Mouse (Mus musculus): ENCODE results near the gene Fstl4. TPM values are rescaled to one million over a fixed set of nuclear protein-coding genes. Genes with fewer than 3 reads are reported as not detected.

The Fstl4 gene
- not detected for polyA plus RNA-seq (2017; shearing (Covaris generic))

GRCm38 (mm10) chr11:52764461-52764893 is at the start of gene Fstl4:
TSS of gene Fstl4 (plus strand) at chr11:52764634.
- no peak for ATAC-seq

DNA sequence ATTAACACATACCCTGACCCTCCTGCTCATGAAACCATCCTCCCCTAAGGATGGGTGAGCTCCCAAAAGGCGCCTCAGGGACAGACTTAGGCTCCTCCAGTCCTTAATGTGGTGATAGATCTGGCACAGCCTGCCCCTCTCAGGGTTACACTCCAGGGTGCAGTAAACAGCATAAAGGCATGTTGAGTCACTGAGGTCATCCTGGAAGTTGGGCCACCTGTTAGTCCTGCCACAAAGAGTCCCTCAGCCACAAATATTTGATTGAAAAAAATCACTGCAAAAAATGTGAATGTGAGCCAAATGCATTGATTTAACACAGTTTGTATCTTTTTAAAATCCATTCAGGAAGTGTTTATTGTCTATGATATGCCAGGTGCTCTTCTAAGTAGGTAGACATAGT is 45.9 kb upstream of the Fstl4 start:
- ATAC-seq = no peak

DNA sequence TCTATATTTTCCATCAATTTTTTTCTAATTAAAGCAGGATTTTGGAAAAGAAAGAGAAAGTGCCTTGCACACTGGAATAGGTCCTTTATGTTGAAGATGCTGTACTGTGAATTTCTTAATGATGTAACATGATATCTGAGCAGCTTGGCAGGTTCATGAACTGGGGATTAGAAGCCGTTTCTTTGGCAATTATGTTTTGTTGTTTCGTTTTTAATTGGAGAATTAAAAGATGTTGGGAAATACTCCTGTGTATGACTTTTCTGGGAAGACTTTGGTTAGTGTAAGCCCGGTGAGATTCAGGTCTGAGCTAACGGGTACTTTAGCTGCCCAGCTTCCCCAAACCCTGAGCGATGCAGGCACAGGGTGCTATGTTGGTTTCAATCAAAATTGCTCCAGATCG is 43.3 kb upstream of the Fstl4 start:
- no peak for ATAC-seq

GRCm38 (mm10) chr11:52722706-52723105 is 41.7 kb upstream of the Fstl4 start:
- no peak for ATAC-seq

- ATAC-seq = no peak
These were observed 38.4 kb upstream of the Fstl4 start for GRCm38 (mm10) chr11:52726001-52726400.

DNA sequence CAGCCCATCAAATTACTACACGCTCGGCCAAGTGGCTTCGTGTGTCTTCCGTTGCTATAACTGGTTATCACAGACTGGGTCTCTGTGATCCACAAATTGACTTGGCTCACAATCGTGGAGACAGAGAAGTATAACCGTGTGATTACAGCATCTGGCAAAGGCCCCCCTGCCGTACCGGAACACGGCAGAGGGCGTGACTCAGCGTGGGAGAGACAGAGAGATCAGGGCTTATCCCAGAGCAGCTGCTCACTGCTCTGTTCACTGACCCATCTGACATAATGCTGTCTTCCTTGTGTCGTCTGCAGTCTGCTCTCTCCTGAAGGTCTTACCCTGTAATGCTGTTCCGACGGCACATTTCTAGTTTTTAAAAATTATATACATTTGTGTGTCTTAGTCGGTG is 36.0 kb upstream of the Fstl4 start:
- no peak for ATAC-seq

GRCm38 (mm10) chr11:52729890-52730289 is 34.5 kb upstream of the Fstl4 start:
- ATAC-seq = no peak

- no peak for ATAC-seq
These were observed 32.5 kb upstream of the Fstl4 start for GRCm38 (mm10) chr11:52731979-52732378.

GRCm38 (mm10) chr11:52734493-52735195 is 29.8 kb upstream of the Fstl4 start:
- no peak for ATAC-seq

DNA sequence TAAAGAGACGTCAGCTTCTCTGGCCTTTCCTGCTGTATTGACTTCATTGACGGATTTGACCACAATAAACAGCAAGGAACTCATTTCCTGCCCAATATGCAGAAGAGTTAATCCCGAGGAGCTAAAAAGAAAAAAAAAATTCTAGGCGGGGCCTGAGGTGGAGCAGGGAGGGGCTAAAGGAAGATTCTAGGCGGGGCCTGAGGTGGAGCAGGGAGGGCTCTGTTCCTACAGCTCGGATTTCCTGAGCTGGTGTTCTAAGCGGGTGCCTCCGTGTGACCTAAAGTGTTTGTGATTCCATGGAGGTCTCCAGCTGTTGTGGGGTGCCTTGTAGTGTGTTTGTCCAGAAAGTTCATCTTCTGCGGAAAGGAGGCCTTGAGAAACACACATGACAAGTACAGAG is 25.2 kb upstream of the Fstl4 start:
- ATAC-seq = no peak

- no peak for ATAC-seq
These were observed 24.0 kb upstream of the Fstl4 start for GRCm38 (mm10) chr11:52740466-52740865.

DNA sequence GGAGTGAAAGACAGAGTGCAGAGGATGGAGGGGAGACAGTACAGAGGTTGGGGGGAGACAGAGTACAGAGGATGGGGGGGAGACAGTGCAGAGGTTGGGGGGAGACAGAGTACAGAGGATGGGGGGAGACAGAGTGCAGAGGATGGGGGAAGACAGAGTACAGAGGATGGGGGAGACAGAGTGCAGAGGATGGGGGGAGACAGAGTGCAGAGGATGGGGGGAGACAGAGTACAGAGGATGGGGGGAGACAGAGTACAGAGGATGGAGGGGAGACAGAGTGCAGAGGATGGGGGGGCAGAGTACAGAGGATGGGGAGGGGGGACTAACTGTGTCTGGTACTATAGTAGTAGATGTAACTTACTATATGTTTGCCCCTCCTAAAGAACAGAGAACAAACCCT is 20.5 kb upstream of the Fstl4 start:
- no peak for ATAC-seq

- no peak for ATAC-seq
These were observed 19.6 kb upstream of the Fstl4 start for GRCm38 (mm10) chr11:52744593-52745450.

GRCm38 (mm10) chr11:52747206-52747605 is 17.2 kb upstream of the Fstl4 start:
- ATAC-seq = no peak

DNA sequence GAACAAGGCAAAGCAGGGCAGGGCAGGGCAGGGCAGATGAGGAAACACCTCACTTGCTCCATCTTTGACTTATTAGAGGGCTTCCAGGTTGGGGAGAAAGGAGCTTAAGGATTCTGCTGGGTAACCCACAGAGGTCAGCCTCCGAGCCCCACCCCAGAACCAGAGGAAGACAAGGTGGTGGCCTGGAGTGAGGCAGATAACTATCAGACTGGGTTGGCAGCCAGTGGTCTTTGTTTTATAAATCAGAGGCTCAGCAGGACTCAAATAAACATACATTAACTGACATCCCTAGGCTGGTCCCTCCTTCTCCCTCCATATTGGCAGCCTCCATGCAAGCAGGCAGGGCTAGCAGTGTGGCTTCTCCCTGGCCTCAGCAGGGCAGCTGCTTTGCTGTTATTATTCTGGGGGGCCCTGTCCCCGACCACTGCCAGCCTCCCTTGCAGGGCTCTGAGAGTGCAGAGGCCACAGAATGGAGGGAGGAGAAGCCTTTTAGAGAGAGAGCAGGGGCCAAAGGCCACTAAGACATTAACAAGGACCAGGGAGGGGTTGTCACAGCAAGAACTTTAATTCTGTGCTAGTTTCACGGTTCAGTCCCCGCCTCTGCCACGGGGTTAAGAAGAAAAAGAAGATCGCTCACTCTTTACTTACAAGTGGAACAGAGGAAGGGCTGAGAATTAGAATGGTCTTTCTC is 16.5 kb upstream of the Fstl4 start:
- ATAC-seq = no peak

DNA sequence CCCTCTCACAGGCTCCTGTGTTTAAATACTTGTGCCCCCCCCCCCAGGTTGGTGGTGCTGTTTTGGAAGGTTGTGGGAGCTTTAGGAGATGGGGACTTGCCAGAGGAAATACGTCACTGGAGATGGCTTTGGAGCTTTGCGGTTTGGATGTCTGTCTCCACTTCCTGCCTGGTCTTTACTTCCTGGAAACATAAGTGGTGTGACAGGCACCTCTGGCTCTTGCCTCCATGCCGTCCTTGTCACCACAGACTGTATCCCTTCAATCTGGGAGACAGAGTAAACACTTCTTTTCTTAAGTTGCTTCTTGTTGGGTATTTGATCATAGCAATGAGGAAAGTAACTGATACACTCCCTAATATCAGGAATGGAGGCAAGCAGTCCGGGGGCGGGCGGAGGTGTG is 14.4 kb upstream of the Fstl4 start:
- ATAC-seq = no peak

- no peak for ATAC-seq
These were observed 11.9 kb upstream of the Fstl4 start for GRCm38 (mm10) chr11:52752524-52752923.

DNA sequence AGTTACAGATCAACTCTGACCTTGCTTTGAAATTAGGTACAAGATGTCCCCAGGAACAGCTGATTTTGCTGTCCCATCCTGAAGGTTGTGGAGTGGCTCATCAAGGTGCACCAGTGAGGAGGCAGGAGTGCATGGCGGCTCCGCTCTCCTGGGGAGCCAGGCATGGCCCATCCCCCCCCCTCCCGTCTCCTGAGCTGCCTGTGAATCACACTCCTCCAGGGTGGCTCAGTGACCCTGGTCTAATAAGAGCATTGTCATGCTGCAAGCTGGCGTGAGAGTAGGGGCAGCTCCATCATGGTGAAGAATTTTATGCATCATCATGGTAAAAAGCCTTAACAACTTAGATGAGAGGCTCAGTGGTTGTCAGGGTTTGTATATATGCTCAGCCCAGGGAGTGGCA is 11.2 kb upstream of the Fstl4 start:
- ATAC-seq = no peak

- no peak for ATAC-seq
These were observed 2.6 kb upstream of the Fstl4 start for GRCm38 (mm10) chr11:52761800-52762199.

DNA sequence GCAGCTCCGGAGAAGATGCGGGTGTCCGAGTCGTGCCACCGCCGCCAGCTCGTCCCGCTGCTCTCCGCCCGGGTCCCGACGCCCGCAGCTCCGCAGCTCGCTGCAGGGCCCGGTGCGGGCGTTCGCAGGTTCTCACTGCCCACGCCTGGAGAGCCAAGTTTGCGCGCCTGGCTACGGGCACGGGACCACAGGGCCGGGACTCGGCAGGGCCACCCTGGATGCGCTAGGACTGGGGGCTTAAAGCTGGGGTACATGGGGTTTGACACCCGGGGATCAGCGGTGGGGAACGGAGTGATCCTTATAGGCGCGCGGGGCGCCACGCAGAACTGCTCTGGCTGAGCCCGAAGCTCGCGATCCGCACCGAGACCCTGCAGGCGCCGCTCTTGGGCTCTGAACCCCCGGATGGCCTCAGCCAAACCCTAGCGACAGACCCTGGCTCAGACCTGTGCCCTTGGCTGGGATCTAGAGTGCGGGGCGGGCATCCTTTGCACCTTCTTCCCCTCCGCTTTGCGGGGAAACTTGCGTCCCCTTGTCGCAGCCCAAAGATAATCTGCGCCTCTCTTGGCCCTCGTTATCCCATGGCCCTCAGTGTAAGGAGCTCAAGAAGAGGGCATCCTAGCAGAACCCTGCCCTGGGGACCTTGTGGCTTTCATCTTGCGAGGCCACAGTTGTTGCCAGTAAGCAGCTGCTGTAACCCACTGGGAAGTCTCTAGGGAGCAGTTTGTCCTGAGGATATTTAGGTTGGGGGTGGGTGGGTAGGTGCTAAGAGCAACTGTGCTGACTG is 652 bp downstream of the Fstl4 start:
- ATAC-seq = no peak

GRCm38 (mm10) chr11:52765678-52766254 is 1.3 kb downstream of the Fstl4 start:
- no peak for ATAC-seq

- no peak for ATAC-seq
These were observed 3.5 kb downstream of the Fstl4 start for GRCm38 (mm10) chr11:52767921-52768320.

Measured in inflammation-experienced regulatory T-cells, adult 6 months (primary cell).